Mouse (Mus musculus) urinary bladder, adult 18-20 months (tissue): Measurements from ENCODE around the gene Gm6367.
"Not testable (repeated sequence)": the region's sequence is repeated elsewhere in the genome, so short reads cannot be mapped to it uniquely, and the experiment has no call there.

Experiments
- DNase-seq, 2 experiments: peaks; one replicate each; pipeline ENCODE4 v3.0.0; 2022; ENCODE audit warnings: low spot score in 2 of 2, mixed read lengths in 2 of 2

The Gm6367 gene

DNA sequence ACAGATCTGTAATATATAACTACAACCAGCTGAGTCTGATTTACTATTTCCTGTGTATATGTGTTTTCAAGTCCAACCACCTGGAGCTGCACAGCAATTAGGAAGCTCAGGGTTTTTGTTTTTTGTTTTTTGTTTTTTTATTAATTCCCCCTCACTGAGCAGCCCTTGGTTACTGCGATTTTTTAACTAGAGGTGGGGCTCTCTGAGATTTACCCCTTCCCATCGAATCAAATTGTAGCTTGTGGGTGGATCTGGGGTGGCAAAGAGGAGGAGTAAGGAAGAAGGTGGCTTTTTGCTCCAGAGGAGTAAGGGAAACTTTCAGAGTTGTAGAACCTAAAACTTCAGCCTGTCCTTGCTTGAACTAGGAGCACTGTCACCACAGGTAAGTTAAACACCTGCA lies at the start of gene Gm6367:
Gm6367 (plus strand) TSS at position 301 of the 400 bp plus-strand sequence.
- DNase-seq = not testable (repeated sequence)
